Mouse (Mus musculus): ENCODE measurements at regions not wholly inside any gene's neighbourhood (a gene's known extent, or its start where the extent isn't known, plus 50 kb on each side); places are given as distances from the start of the nearest gene placed in this dataset.
A peak's percentile ranks its signal among the peaks of the same experiment; 100 is the strongest.

DNA sequence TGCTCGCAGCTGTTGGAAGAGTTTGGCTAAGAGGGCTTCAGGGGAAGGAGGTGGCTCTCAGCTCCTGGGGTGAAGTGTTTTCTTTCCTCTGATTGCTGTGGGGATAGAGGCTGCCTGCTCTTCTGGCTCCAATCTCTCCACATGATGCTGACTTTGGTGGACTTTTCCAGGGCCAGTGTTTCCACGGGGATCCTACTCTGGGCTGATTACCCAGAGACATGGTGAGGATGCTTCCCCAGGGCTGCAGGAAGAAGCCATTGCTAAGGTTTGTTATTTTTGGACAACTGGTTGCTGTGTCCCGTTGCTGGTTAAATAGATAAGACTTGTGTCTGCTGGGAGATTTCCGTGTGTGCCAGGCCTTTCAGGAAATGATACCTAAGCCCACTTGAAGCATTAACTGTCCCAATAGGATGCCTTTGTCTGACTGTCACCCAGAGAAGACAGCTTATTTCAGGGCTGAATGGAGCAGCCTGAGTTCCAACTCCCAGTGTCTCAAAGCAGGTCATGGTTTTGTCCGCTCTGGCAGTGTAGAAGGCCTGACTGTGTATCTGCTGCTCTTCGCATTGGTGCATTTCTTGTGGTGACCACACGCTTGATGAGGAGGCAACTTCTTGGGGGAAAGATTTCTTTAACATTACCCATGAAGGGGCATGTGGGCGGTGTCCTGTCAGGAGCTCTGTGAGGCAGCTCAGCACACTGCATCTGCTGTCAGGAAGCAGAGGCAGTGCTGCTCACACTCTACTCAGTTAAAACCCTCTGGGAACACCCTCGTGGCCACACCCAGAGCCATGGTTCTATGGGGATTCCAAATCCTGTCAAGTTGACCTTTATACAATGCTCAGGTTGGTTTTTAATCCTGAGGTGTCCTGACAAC is 228.3 kb upstream of the Gadl1 start:
- DNase-seq (ENCODE audit: low spot score in 2 of 2) = no peak

DNA sequence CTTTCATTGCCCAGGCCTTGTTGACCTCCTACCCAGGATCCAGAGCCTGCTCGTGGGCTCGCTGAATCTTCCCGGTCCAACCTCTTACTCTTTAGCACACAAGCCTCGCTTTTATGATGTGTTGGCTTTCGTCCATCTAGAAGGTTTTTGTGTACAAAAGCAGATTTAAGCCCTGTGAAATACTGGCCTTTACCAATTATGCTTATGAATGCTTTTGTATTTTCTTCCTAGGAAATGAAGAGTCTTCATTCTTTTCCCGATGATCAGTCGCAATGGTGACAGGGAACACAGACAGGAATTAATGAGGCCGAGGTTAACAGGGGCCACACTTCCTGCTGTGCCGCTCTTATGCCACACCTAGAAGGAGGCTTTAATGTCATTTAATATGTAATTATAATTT is 227.4 kb upstream of the Gadl1 start:
- DNase-seq (ENCODE audit: low spot score in 2 of 2) = no peak

DNA sequence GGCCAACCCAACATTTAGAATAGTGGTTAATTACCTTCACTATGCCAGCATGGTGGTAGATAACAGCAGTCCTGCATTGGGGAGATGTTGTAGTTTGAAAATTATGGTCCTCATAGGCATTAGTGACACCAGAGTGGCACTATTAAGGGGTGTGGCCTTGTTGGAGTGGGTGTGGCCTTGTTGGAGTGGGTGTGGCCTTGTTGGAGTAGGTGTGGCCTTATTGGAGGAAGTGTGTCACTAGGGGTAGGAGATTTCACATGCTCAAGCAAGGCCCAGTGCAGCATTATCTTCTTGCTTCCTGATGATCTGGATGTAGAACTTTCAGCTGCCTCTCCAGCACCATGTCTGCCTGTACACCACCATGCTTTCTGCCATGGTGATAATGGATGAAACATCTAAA is 225.3 kb upstream of the Gadl1 start:
- no peak for DNase-seq (ENCODE audit: low spot score in 2 of 2)

DNA sequence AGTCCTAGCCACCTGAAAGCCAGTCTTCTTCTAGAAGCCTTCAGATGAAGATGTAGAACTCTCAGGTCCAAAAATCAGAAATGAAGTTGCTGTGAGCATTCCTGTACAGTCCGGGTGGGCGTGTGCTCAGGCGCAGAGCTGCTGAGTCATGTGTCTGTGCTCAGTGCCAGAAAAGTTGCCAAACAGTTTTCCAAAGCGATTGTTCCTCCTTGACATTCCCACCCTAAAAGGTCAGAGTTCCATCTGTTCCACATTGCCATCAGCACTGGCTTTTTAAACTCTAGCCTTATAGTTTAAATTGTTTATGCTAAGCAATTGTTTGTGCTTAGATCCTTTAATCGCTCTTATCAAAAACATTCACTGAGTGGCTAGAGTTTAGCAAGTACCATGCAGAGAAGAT is 222.7 kb upstream of the Gadl1 start:
- no peak for DNase-seq (ENCODE audit: low spot score in 2 of 2)

DNA sequence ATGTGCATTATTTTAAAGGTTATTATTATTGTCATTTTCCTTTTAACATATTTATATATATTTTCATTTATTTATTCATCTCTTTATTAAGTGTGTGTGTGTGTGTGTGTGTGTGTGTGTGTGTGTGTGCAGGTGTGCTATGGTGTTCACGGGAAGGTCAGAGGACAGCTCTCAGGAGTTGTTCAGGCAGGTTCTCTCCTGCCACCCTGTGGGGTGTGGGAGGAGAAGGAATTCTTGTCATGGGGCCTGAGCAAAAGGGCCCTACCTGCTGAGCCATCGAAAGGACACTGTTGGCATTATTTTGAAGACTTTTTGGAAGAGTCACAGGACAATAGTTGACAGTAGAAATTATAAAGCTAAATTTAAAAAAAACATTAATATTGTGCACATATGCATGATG is 216.4 kb upstream of the Gadl1 start:
- no peak for DNase-seq (ENCODE audit: low spot score in 2 of 2)

DNA sequence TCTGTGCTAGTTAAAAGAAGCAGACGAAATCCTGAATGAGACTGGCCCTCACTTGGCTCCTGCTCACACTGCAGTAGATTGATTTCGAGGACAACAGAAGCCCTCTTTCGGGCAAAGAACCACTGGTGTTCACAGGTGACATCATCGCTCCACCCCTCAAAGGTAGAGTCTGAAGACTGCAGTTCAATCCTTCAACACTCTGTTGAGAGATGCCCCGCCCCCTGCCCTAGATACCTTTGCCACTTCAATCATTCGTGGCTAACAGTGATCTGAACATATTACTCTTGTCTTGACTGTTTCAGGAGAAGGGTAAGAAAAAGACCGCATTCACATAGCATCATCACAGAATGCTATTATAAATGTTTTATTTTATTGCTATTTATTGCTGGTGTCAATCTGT is 205.5 kb upstream of the Gadl1 start:
- no peak for DNase-seq (ENCODE audit: low spot score in 2 of 2)

DNA sequence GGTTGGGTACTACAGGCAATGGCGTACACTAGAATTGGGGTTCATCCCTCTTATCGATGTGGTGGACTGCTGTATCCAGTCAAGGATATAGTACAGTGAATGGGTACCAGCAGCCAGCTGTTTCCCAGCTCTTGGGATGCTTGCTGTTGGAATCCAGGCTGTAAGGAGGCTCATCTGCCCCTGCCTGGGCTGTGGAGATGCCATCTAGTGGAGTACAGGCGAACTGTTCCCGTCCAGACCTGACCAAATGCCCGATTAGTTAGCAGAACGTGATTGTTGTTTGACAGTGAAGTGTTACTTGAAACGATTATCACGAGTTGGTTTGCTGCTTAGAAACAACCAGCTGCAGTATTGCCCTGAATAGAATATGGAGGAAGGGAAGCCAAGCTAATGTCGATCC is 205.0 kb upstream of the Gadl1 start:
- DNase-seq (ENCODE audit: low spot score in 2 of 2) = peak; percentile 19 to 25

DNA sequence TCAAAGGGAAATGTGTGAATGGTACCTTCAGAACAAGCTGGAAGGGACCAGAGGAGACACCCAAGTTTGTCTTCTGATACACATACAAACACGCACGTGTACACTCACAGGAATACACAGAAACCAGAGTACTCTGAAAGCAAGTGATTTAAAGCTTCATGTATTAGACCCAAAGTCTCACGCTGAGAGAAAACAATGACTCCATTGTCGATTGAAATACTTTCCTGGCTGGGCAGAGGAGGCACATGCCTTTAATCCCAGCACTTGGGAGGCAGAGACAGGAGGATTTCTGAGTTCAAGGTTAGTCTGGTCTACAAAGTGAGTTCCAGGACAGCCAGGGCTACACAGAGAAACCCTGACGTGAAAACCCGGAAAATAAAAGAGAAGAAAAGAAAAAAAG is 203.5 kb upstream of the Gadl1 start:
- no peak for DNase-seq (ENCODE audit: low spot score in 2 of 2)

DNA sequence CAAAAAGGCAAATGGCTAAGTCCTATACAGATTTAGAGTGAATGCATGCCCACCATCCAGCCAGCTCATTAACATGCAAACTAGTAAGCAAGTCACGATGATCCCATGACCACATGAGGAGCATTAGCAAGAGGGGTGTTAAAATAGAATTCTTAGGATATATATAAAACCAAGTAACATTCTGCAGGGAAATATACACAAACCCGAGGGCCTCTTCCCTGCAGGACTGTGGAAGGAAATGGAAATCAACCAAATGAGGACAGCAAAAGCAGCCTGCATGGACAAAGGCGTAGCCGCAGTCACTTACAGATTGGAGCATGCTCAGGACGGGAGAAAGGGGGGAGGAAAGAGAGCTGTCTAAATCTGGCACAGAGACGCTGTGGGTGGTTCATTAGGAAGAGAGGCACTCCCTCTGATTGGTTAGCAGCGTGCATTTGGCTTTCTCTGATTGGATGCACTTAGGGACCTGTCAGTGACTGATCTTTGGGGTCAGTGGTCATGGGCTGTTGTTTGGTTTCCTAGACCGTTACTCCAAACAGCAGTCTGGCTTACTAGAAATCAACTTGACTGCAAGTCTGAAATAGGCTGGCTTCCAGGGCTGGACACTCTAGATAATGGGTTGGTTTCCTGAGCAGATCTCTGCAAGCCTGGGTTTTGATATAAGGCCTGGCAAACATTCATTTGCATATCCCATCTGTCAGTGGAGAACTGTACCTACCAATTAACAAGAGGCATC is 200.9 kb upstream of the Gadl1 start:
- peak; percentile 13 to 20 for DNase-seq (ENCODE audit: low spot score in 2 of 2)

DNA sequence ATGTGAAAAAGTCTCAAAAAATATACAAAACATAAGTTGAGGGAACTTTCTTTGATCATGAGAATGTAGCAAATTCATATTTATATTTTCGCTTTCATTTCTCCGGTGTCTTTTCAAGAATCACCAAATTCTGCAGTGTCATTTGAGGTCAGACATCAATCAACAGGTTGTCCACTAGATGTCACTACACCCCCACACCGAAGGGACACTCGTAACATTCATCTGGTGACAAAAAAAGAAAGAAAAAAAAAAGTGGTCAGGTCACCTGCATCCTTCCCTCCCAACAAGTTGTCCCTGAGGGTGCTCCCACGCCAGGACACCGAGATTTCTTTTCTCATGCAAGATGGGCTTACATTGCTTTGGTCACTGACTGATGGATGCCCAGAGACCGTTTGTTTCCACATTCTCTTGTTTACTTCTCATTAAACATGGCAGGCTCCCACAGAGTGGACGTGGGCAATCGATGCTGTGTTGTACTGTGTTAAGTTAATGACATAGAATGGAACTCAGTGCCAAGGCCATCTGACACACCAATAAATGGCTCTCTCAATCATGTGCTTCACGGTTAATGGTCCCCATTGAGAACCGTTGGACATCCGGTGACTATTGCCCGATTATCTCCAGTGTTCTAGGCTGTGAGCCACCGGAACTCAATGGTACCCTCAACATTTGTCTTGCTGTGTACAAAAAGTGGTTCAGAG is 199.1 kb upstream of the Gadl1 start:
- peak; percentile 15 to 43 for DNase-seq (ENCODE audit: low spot score in 2 of 2)

DNA sequence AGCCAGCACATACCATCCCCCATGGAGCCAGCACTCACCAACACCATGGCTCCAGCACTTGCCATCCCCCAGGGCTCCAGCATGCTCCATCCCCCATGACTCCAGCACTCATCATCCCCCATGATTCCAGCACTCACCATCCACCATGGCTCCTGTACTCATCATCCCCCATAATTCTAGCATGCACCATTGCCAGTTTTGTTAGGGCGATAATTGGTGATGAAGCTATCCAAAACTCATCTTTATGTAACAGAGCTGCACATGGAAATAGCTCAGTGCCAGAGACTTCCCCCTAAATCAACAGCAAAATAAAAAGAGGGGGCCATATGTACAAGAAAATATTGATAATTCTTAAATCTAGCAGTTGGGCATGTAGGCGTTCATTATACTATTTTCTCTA is 188.9 kb upstream of the Gadl1 start:
- no peak for DNase-seq (ENCODE audit: low spot score in 2 of 2)

DNA sequence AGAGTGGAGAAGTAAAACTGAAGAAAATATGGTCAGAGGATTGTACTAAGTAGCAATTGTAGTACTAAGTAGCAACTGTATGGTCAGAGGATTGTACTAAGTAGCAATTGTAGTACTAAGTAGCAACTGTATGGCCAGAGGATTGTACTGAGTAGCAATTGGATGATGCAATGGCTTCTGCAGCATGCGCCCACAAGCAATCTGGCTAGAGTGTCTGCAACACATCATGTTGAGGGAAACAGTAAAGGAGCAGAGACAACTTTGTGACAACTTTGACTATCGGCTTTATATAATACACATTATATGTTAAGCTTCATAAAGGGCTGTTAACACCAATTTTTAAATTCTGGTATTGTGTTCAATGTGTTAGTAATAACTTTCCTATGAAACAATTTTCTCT is 188.4 kb upstream of the Gadl1 start:
- no peak for DNase-seq (ENCODE audit: low spot score in 2 of 2)

DNA sequence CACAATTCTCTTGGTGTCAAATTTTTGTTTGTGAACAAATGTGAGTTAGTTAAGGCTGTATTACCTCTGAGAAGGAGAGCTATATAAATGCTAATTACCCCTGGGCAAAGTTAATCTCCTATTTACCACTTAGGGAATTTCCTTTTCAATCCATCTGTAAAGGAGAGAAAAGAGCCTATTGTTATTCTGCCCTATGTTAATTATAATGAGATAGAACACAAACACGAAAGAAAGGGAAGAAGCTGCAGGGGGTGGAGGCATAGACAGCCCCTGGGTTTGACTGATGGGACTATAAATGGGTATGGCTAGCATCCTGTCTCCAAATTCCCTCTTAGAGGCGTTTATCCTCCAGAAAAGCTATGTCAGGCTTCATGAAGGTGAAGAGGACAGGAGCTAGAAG is 185.2 kb upstream of the Gadl1 start:
- no peak for DNase-seq (ENCODE audit: low spot score in 2 of 2)

DNA sequence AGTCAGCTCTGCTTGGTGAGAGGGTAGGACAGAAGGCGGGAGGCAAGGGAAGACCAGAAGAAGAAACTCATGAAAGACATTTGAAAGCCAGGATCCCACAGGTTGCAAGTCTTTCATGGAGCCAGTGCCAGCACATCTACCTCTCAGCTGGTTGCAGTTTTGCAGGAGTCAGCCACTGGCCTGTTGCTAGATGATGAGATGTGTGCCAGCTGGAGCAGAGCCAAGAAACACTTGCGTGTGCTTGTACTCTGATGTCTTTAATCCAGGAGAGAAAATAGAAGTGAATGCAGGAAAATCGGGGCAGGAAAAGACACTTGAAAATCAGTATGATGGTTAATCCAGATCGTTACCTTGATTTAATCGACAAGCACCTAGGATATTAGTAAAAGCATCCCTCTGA is 181.9 kb upstream of the Gadl1 start:
- no peak for DNase-seq (ENCODE audit: low spot score in 2 of 2)

DNA sequence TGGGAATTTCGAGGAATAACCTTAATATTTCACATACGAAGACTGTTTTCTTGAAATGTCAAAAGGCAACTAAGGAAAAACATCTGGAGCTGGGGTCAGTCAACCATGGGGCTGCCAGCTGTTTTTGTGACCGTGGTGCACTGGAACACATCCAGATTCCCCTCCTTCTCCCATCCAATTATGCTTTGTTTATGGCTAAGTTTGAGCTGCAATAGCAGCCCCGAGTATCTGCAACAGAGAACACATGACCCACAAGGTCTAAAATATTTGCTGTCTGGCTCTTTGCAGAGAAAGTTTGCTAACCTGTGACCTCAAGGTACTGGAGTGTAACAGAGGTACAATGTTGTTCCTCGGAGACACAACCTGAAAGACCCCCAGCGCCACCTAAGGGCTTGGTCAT is 177.7 kb upstream of the Gadl1 start:
- no peak for DNase-seq (ENCODE audit: low spot score in 2 of 2)

DNA sequence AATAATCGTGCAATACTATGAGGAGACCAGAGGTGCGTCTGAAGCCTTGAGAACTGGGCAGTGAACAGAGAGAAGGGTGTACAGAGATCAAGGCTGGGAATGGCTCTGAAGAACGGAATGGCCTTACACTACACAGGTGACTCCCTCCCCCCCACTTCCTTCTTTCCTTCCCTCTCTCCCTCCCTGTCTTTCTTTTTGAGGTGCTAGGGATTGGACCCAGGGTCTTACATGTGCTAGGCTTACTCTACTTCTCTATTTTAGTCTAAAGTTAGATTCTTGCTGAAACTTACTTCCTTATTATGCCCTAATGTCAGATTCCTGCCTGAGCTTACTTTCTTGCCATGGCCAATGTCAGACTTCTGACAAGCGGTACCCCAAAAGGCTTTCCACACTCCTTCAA is 176.2 kb upstream of the Gadl1 start:
- no peak for DNase-seq (ENCODE audit: low spot score in 2 of 2)

DNA sequence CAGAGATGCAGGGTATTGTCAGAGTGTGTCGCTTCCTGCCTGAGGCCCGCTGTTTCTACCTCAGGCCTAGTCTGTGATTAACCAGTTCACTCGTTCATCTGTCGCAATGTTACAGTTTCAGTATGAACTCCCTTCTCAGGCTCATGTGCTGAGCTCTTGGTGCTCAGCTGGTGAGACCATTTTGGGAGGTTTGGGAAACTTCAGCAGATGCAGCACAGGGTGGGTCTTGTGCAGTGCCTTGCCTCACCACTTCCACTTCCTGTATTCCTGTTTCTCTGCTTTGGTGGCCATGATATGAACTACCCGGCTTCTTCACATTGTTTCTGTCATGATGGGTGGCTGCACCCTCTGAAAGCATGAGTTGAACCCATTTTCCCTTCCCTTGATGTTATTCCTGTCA is 169.3 kb upstream of the Gadl1 start:
- no peak for DNase-seq (ENCODE audit: low spot score in 2 of 2)

DNA sequence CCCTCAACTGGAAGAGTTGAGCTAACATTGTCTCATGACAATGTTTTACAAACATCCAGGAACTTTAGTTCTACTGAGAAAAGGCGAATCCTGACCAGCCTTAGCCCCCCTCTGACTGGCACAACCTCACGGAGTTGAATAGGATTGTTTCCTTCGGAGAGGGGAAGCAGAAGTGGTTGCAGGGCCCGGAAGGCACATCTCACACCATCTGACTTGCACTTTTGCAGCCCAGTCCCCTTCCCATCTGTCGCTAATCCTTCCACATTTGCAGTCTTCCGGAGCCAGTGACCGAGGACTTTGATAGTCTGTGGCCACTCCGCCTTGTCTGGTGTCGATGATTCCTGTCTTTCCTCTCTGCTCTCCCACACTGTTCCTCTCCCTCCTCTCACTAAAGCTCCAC is 162.8 kb upstream of the Gadl1 start:
- no peak for DNase-seq (ENCODE audit: low spot score in 2 of 2)

DNA sequence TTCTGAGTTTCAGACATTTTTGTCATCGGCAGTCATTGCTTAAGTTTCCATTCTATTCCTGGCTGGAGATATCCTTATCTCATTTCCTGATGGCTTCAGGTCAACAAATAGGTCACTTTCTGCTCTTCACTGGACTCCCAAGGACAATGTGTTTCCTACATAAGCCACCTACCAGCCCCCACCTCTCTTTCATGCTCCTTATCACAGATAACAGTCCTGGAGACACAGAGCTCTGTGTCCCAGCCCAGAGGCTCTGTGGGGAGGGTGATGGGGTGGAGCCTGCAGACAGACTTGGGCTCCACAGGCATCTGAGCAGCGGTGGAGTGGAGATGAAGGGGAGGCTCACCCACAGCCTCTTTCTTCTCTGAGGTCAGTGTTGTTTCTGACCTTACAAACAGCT is 148.8 kb upstream of the Gadl1 start:
- DNase-seq (ENCODE audit: low spot score in 2 of 2) = no peak

DNA sequence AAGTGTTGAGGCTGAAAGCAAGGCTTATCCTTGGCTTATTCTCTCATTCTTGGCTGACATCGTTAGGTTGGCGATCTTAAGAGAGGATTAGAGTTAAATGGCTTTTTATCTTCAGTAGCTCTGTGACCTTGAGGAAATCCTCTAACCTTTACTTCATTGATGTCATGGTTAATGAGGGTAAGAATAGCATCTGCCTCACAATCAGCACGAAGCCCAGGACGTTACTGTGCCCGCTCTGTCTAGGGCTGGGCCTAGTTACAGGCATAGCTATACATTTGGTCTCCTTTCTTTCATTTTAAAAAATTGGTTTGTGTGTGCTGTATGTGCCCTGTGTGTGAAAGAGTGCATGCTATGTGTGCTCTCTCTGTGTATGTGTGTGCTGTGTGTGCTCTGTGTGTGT is 145.1 kb upstream of the Gadl1 start:
- no peak for DNase-seq (ENCODE audit: low spot score in 2 of 2)

DNA sequence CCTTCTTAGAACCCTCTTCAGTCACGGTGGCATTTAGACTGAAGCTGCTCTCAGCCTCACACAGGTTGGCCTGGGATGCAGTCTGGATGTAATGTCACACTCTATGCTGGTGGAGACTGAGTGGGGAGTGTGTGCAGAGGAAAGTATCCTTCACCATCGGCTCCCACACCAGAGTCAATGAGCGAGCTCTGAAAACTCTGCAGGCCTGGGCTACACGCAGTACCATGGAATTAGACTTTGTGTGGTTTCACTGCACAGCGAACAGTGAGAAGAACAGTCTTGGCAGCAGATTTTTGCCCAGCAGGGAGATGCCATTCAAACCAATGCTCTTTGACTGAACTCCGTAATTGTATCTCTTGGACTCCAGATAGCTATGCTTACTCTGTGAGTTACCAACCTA is 142.8 kb upstream of the Gadl1 start:
- no peak for DNase-seq (ENCODE audit: low spot score in 2 of 2)

DNA sequence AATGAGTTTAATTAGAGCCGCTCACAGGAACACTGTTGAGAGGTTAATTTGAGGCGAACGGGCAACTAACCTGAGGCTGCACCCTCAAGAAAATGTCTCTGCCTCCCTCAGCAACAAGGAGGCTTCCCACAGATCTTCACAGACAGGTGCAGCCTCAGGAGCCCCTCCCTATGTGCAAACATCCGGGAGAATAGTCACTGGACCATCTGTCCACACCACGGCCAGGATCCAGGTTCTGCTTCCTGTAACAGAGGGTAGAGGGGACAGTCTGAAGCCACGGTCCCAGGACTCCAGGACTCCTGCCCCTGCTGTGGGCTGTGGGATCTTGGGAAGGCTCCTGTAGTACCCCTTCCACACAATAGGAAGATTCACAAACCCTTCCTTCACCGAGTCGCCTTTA is 134.1 kb upstream of the Gadl1 start:
- no peak for DNase-seq (ENCODE audit: low spot score in 2 of 2)

DNA sequence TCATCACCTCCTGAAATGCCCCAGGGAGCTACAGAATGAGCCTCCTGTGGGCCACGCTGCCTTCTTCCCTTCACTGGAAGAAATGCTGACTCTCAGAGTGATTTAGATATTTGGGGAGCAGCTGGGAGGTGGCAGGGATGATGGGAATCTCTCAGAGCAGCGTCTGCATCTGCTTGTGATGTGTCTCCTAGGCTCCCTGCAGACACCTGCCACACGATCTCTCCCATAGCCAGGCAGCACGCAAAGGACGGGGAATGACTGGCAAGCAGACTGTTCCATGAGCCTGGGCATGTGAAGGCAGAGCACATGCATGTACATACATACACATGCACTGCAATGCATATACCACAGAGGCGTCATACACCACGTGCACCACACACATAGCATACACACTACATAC is 133.4 kb upstream of the Gadl1 start:
- DNase-seq (ENCODE audit: low spot score in 2 of 2) = no peak
